Mouse (Mus musculus) cortical plate, adult 2 months (tissue): ENCODE results near the gene A730071L15Rik.

ENCODE experiments used
- CTCF ChIP-seq: fragments of 200-500 bp; IDR thresholded peaks from 2 replicates; pipeline ENCODE4 v1.5.1; 2011; ENCODE audit warnings: mild to moderate bottlenecking, control low read depth, low read length; ENCODE audit not compliant: insufficient read depth; ENCODE audit errors: extremely low read depth
- POLR2A ChIP-seq: fragments of 200-500 bp; IDR thresholded peaks from 2 replicates; pipeline ENCODE4 v1.6.1; 2011; ENCODE audit warnings: mild to moderate bottlenecking, low read length, control low read depth; ENCODE audit not compliant: insufficient read depth; ENCODE audit errors: extremely low read depth

GRCm38 (mm10) chr11:6200570-6200969 lies 741 bp downstream of the A730071L15Rik start:
- no peak for TF ChIP-seq CTCF
- TF ChIP-seq POLR2A = no peak
